Mouse (Mus musculus) embryonic fibroblast, embryonic 13.5 days (primary cell): ENCODE measurements at regions not wholly inside any gene's neighbourhood (a gene's known extent, or its start where the extent isn't known, plus 50 kb on each side); places are given as distances from the start of the nearest gene placed in this dataset.

Source experiments
- H3K27ac ChIP-seq: 2 replicates; pipeline ENCODE4 v1.5.1; 2012; ENCODE audit warnings: low read length, control low read depth, inconsistent platforms; ENCODE audit not compliant: insufficient read depth
- H3K4me1 ChIP-seq: 2 replicates; pipeline ENCODE4 v1.6.1; 2011; ENCODE audit warnings: low read length; ENCODE audit not compliant: control insufficient read depth, insufficient read depth
- H3K4me3 ChIP-seq: 2 replicates; pipeline ENCODE4 v1.5.1; 2011; ENCODE audit warnings: mild to moderate bottlenecking, control low read depth, low read length; ENCODE audit not compliant: insufficient read depth
- CTCF ChIP-seq: IDR thresholded peaks from 2 replicates; pipeline ENCODE4 v1.5.1; 2011; ENCODE audit warnings: mild to moderate bottlenecking, control low read depth, low read length, moderate library complexity, borderline replicate concordance; ENCODE audit not compliant: insufficient read depth
- POLR2A ChIP-seq: IDR thresholded peaks from 2 replicates; pipeline ENCODE4 v1.6.1; 2011; ENCODE audit warnings: low read depth, mild to moderate bottlenecking, control low read depth, low read length, moderate library complexity

GRCm38 (mm10) chr9:85174431-85174830 is 138.1 kb upstream of the Gm11114 start:
- no peak overlapping the region for H3K27ac ChIP-seq
- H3K4me3 ChIP-seq, result no peak overlapping the region
- TF ChIP-seq POLR2A (no peak), CTCF (no peak)

GRCm38 (mm10) chr9:85201202-85201601 is 111.4 kb upstream of the Gm11114 start:
- TF ChIP-seq POLR2A (no peak), CTCF (no peak)
- H3K27ac ChIP-seq, result no peak overlapping the region
- no peaks in the 10 kb centered on the region for H3K4me1 ChIP-seq
- H3K4me3 ChIP-seq, result no peak overlapping the region

More at GRCm38 (mm10) chr9:85174431-85174830, 138.1 kb upstream of the Gm11114 start:
- no peaks in the 10 kb centered on the region for H3K4me1 ChIP-seq

GRCm38 (mm10) chr9:85224870-85225269 is 87.7 kb upstream of the Gm11114 start:
- Histone ChIP-seq H3K27ac (no peak overlapping the region), H3K4me3 (no peak overlapping the region), H3K4me1 (no peaks in the 10 kb centered on the region)
- TF ChIP-seq CTCF, result no peak
- no peak for TF ChIP-seq POLR2A
